Mouse (Mus musculus) ES-E14 (cell line): ENCODE data around the gene Rps6ka1.

Experiments used
- CHD2 ChIP-seq: IDR thresholded peaks from 2 replicates; pipeline ENCODE4 v1.6.1; 2014; ENCODE audit warnings: mild to moderate bottlenecking, low read depth, low read length, inconsistent platforms
- MAFK ChIP-seq: IDR thresholded peaks from 2 replicates; pipeline ENCODE4 v1.6.1; 2014; ENCODE audit warnings: mild to moderate bottlenecking, low read depth, low read length, inconsistent platforms; ENCODE audit not compliant: insufficient read depth
- ZC3H11A ChIP-seq: IDR thresholded peaks from 2 replicates; pipeline ENCODE4 v1.6.1; 2012; ENCODE audit warnings: low read depth, mild to moderate bottlenecking, inconsistent platforms, low read length, borderline replicate concordance
- ZNF384 ChIP-seq: IDR thresholded peaks from 2 replicates; pipeline ENCODE4 v1.6.1; 2012; ENCODE audit warnings: low read depth, low read length, inconsistent platforms

DNA sequence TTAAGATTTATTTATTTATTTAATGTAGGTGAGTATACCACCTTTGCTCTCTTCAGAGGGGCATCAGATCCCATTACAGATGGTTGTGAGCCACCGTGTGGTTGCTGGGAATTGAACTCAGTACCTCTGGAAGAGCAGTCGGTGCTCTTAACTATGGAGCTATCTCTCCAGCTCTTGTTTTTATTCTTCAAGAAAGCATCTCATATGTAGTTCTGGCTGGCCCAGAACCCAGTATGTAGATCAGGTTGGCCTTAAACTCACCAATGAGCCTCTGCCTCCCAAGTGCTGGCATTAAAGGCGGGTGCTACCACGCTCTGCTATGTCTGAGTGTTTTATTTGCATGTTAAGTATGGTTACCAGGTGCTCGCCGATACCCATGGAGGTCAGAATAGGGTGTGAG, 60.2 kb downstream of the Rps6ka1 start:
- no peak for TF ChIP-seq CHD2
- TF ChIP-seq ZC3H11A = no peak
- no peak for TF ChIP-seq ZNF384
- TF ChIP-seq MAFK = no peak
